Mouse (Mus musculus) liver, embryonic 14.5 days (tissue): ENCODE results near the gene Pde6g. TPM values are rescaled to one million over a fixed set of nuclear protein-coding genes. Genes with fewer than 3 reads are reported as not detected.

ENCODE experiments used
- ATAC-seq: fragments of 200-750 bp; cut with Nextera tagmentation; 2 replicates; pipeline ENCODE4 v1.8.0; 2017; ENCODE audit warnings: moderate number of reproducible peaks, mild to moderate bottlenecking, moderate library complexity; ENCODE audit not compliant: insufficient read depth
- DNase-seq, 3 experiments: peaks; one replicate each; pipeline ENCODE4 v3.0.0-alpha.2; 2012 to 2013; ENCODE audit warnings: low read depth in 3 of 3, low spot score in 3 of 3
- H3K27ac ChIP-seq: fragments of 300-500 bp; sonication (generic); 2 replicates; pipeline ENCODE4 v1.5.1; 2014; ENCODE audit warnings: moderate library complexity, mild to moderate bottlenecking, control low read depth, inconsistent platforms
- H3K27me3 ChIP-seq: fragments of 300-500 bp; sonication (generic); 2 replicates; pipeline ENCODE4 v1.6.1; 2014; ENCODE audit warnings: mild to moderate bottlenecking, low read length, moderate library complexity; ENCODE audit not compliant: control insufficient read depth, insufficient read depth
- H3K36me3 ChIP-seq: fragments of 300-500 bp; sonication (generic); replicated peaks from 2 replicates; pipeline ENCODE4 v1.6.1; 2014; ENCODE audit warnings: low read depth; ENCODE audit not compliant: control insufficient read depth, insufficient read depth
- H3K4me1 ChIP-seq, 2 experiments: fragments of 200-500 bp in 1 of 2; fragments of 300-500 bp in 1 of 2; sonication (generic) in 1 of 2; replicated peaks; 2 replicates each; pipeline ENCODE4 v1.6.1; 2012 to 2014; ENCODE audit warnings: antibody characterized with exemption in 1 of 2, inconsistent platforms in 1 of 2, low read length in 1 of 2; ENCODE audit not compliant: control insufficient read depth in 2 of 2, insufficient read depth in 2 of 2
- H3K4me2 ChIP-seq: fragments of 300-500 bp; sonication (generic); 2 replicates; pipeline ENCODE4 v1.6.1; 2014; ENCODE audit warnings: low read depth, mild to moderate bottlenecking, control low read depth, moderate library complexity
- H3K4me3 ChIP-seq, 2 experiments: fragments of 200-500 bp in 1 of 2; fragments of 300-500 bp in 1 of 2; sonication (generic) in 1 of 2; 2 replicates each; pipeline ENCODE4 v1.5.1; 2012 to 2014; ENCODE audit warnings: low read depth in 2 of 2, low read length in 2 of 2, mild to moderate bottlenecking in 2 of 2, control low read depth in 1 of 2, inconsistent platforms in 1 of 2, moderate library complexity in 1 of 2; ENCODE audit not compliant: insufficient read depth in 1 of 2
- H3K9ac ChIP-seq: fragments of 300-500 bp; sonication (generic); replicated peaks from 2 replicates; pipeline ENCODE4 v1.6.1; 2014; ENCODE audit warnings: mild to moderate bottlenecking, control low read depth, moderate library complexity
- H3K9me3 ChIP-seq: fragments of 300-500 bp; sonication (generic); 2 replicates; pipeline ENCODE4 v1.6.1; 2016; ENCODE audit warnings: low read length, mixed read lengths; ENCODE audit not compliant: control insufficient read depth
- CTCF ChIP-seq: IDR thresholded peaks from 2 replicates; pipeline ENCODE4 v1.5.1; 2016; ENCODE audit warnings: antibody characterized with exemption, low read depth, control low read depth
- EP300 ChIP-seq: IDR thresholded peaks from 2 replicates; pipeline ENCODE4 v1.6.1; 2016; ENCODE audit warnings: antibody characterized with exemption, low read depth
- WGBS: fragments of 180-500 bp; shearing (Covaris S2); extraction: QIAGEN DNeasy Blood & Tissue Kit; methylation state at CpG from one replicate; pipeline ENCODE4 v1.1.7; 2014; ENCODE audit not compliant: insufficient replicate concordance; 5-methylcytosine and 5-hydroxymethylcytosine counted together
- polyA plus RNA-seq, 2 experiments: library from polyadenylated mRNA; depleted of rRNA in 1 of 2; stranded (reverse) in 1 of 2; unstranded in 1 of 2; fragments of >200 nt; fragmentation: Nextera tagmentation in 1 of 2; extraction: Ambion mirVana in 1 of 2; gene quantifications; 2 replicates each; pipeline versions ENCODE4 v1.2.1 to v1.2.3; 2012 to 2014

Pde6g gene
- polyA plus RNA-seq, 2 experiments: 0.19 to 0.23 TPM

GRCm38 (mm10) chr11:120442765-120443280, 10.5 kb downstream of the Pde6g start:
- Histone ChIP-seq H3K9me3 (no peaks in the 10 kb centered on the region), H3K4me3 (no peak overlapping the region), H3K27me3 (no peaks in the 10 kb centered on the region), H3K27ac (no peak overlapping the region), H3K9ac (no peak overlapping the region), H3K4me1 (no peaks in the 10 kb centered on the region), H3K4me2 (no peak overlapping the region), H3K36me3 (no peaks in the 10 kb centered on the region)
- ATAC-seq (no peak), DNase-seq (no peak)
- no peak for TF ChIP-seq EP300
- 74% methylated on average over 3 of the region's 3 CpGs for WGBS

DNA sequence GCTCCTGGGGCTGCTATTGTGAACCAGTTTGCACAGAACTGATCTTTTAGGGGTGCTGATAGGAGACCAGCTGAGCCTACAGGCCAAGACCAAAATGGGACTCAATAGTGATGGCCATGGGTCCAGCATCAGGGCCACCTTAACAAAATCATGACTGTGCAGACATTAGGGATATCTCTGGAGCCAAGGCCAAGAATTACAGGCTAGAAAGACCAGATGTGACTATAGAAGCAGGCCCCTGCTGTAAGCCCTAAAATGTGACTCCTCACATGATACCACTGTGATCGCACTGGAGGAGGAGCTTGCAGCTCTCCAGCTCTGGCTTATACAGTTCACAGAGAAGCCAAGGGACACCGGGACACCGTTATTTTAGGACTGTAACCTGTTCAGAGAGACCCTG, 11.0 kb downstream of the Pde6g start, which contains the start of gene Tspan10:
Gene Tspan10 (plus strand): TSS at position 301 of the 400 bp plus-strand sequence.
- Histone ChIP-seq H3K4me2 (no peak within 1 kb of the TSS), H3K27ac (no peak within 1 kb of the TSS)

GRCm38 (mm10) chr11:120437857-120438385, 15.4 kb downstream of the Pde6g start:
- Histone ChIP-seq H3K9ac (peak overlapping the region; percentile 91), H3K27me3 (no peaks in the 10 kb centered on the region), H3K4me3 (peak overlapping the region; percentile 84 to 96), H3K4me2 (peak overlapping the region; percentile 93), H3K36me3 (peaks cover 10% of the 10 kb centered on the region), H3K9me3 (no peaks in the 10 kb centered on the region), H3K27ac (peak overlapping the region; percentile 75), H3K4me1 (peaks cover 9 to 10% of the 10 kb centered on the region in 2 experiments)
- TF ChIP-seq EP300 (no peak), CTCF (no peak)
- 27% methylated on average over 12 of the region's 12 CpGs for WGBS
- ATAC-seq: no peak
- DNase-seq: no peak

More for the DNA sequence above, 11.0 kb downstream of the Pde6g start, which contains the start of gene Tspan10:
- Histone ChIP-seq H3K9ac (no peak within 1 kb of the TSS), H3K36me3 (no peaks in the 10 kb centered on the region), H3K27me3 (no peaks in the 10 kb centered on the region), H3K9me3 (no peaks in the 10 kb centered on the region), H3K4me1 (no peaks in the 10 kb centered on the region), H3K4me3 (no peak within 1 kb of the TSS)
- no peak for DNase-seq
- 73% methylated on average over 3 of the region's 3 CpGs for WGBS
- TF ChIP-seq CTCF (no peak), EP300 (no peak)
- no peak for ATAC-seq

DNA sequence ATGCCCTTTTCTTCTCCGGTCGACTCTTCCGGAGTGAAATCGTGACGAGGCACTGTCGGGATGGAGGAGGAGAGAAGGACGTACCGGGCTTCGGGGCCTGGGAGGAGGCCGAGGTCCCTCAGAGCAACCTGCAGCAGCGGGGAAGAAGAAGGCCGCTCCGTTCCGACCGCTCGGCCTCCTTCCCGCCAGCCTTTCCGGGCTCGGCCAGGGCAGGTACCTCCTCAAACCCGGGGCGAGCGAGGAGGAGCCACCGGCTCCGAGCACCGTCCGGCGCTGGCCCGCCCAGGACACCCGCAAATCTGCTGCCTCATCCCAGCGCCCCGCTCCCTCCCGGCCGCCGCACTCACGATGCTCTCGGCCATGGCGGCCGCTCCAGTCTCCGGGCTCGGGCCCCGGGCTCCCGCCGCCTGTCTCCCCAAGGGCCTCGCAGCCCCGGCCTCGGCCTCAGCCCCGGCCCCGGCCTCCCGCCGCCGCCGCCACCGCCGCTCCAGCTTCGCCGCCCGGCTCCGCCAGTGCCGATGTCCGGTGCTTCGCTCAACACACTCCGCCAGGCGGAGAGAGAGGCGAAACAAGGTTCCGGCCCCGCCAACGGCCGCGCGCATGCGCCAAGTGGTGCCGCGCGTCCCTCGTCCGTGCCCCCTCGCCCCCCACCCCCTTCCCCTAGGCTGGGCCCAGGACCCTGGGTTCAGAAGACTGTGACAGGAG, 16.0 kb downstream of the Pde6g start, which contains the start of gene Nploc4:
Gene Nploc4 (minus strand): TSS at position 557 of the 705 bp plus-strand sequence.
- Histone ChIP-seq H3K27ac (peak within 1 kb of the TSS; percentile 75), H3K4me1 (peaks cover 9 to 10% of the 10 kb centered on the region in 2 experiments), H3K4me2 (peak within 1 kb of the TSS; percentile 93), H3K36me3 (peaks cover 16% of the 10 kb centered on the region), H3K4me3 (peak within 1 kb of the TSS; percentile 84 to 96), H3K9me3 (no peaks in the 10 kb centered on the region), H3K27me3 (no peaks in the 10 kb centered on the region), H3K9ac (peak within 1 kb of the TSS; percentile 91)
- TF ChIP-seq CTCF: peak; percentile 31
- TF ChIP-seq EP300: no peak
- DNase-seq (peak; percentile 67 to 72 (median 71)), ATAC-seq (peak; percentile 94)
- under 1% methylated on average over 75 of the region's 77 CpGs for WGBS

DNA sequence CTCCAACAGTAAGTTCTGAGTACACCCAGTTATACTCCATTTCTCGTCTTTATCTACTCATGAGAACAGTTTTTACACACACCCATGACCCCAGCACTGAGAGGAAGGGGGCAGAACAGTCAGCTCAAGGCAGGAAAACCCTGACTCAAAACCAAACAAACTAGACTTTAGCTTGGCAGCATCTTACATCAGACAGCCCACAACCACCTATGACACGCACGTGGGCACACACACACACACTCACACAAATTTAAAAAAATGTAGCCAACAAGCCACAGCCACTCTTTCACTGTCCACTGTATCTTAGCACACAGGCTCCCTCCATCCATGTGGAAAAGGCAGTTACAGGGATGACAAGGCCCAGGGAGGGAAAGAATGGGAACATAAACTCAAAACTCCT, 26.6 kb downstream of the Pde6g start:
- Histone ChIP-seq H3K9me3 (no peaks in the 10 kb centered on the region), H3K4me3 (no peak overlapping the region), H3K4me1 (no peaks in the 10 kb centered on the region), H3K36me3 (peaks cover 82% of the 10 kb centered on the region), H3K27me3 (no peaks in the 10 kb centered on the region), H3K27ac (no peak overlapping the region), H3K9ac (no peak overlapping the region), H3K4me2 (no peak overlapping the region)
- TF ChIP-seq CTCF: no peak
- no peak for TF ChIP-seq EP300
- ATAC-seq (no peak), DNase-seq (no peak)
- WGBS: 81% methylated on average over 3 of the region's 3 CpGs
